Mouse (Mus musculus) lung, adult 2 months (tissue): ENCODE data around the gene Snx4.

Experiments
- CTCF ChIP-seq: fragments of 200-500 bp; IDR thresholded peaks from 2 replicates; pipeline ENCODE4 v1.5.1; 2011; ENCODE audit warnings: mild to moderate bottlenecking, low read length, control low read depth; ENCODE audit not compliant: insufficient read depth
- POLR2A ChIP-seq: fragments of 200-500 bp; IDR thresholded peaks from 2 replicates; pipeline ENCODE4 v1.6.1; 2011; ENCODE audit warnings: low read depth, mild to moderate bottlenecking, control low read depth, low read length, borderline replicate concordance; ENCODE audit errors: extremely low read depth

GRCm38 (mm10) chr16:33333015-33333414 is 81.8 kb downstream of the Snx4 start:
- TF ChIP-seq CTCF (no peak), POLR2A (no peak)
